Mouse (Mus musculus) kidney, embryonic 14.5 days (tissue): ENCODE measurements around the gene Gm44805. TPM values are rescaled to one million over a fixed set of nuclear protein-coding genes. Genes with fewer than 3 reads are reported as not detected.

ENCODE experiments used
- polyA plus RNA-seq: library from polyadenylated mRNA; unstranded; fragments of >200 nt; fragmentation: Nextera tagmentation; extraction: Ambion mirVana; gene quantifications from 2 replicates; pipeline ENCODE4 v1.2.1, GENCODE M21; 2014

Gm44805 gene
- polyA plus RNA-seq, 1 experiment from 2014 or later, result not detected

Other genes starting within 250 kb of the Gm44805 start
- gene Mark4, start 222.6 kb downstream of the Gm44805 start, polyA plus RNA-seq, result 10.4 and 12.1 TPM in 2 replicates
- gene Exoc3l2, start 218.1 kb downstream of the Gm44805 start, polyA plus RNA-seq, result 3.5 and 3.7 TPM in 2 replicates
- gene Bloc1s3, start 173.1 kb downstream of the Gm44805 start, polyA plus RNA-seq, result 1.4 and 2.4 TPM in 2 replicates
- gene Trappc6a, start 173.0 kb downstream of the Gm44805 start, polyA plus RNA-seq, result 63.7 and 70.2 TPM in 2 replicates
- gene Nkpd1, start 163.6 kb downstream of the Gm44805 start, polyA plus RNA-seq, result 0.13 and 0.27 TPM in 2 replicates
- gene Ppp1r37, start 118.3 kb downstream of the Gm44805 start, polyA plus RNA-seq, result 6.5 and 23.0 TPM in 2 replicates
- gene Zfp296, start 104.1 kb downstream of the Gm44805 start, polyA plus RNA-seq, result 0.33 and 0.68 TPM in 2 replicates
- gene Gemin7, start 103.8 kb downstream of the Gm44805 start, polyA plus RNA-seq, result 168 and 179 TPM in 2 replicates
- gene Clasrp, start 76.9 kb downstream of the Gm44805 start, polyA plus RNA-seq, result 44.3 and 48.4 TPM in 2 replicates
- gene Relb, start 52.0 kb downstream of the Gm44805 start, polyA plus RNA-seq, result 7.3 and 9.3 TPM in 2 replicates
- gene Clptm1, start 16.4 kb downstream of the Gm44805 start, polyA plus RNA-seq, result 76.2 and 101 TPM in 2 replicates
- 1.0 and 1.2 TPM in 2 replicates for gene Apoc2, start 3.5 kb downstream of the Gm44805 start, polyA plus RNA-seq
- 0.81 TPM in 1 of 2 replicates, not detected in the other for gene Apoc4, start 56 bp upstream of the Gm44805 start, polyA plus RNA-seq
- gene Apoc1, start 11.2 kb upstream of the Gm44805 start, polyA plus RNA-seq, result 8.4 and 13.1 TPM in 2 replicates
- gene Apoe, start 17.8 kb upstream of the Gm44805 start, polyA plus RNA-seq, result 175 and 184 TPM in 2 replicates
- gene Tomm40, start 34.0 kb upstream of the Gm44805 start, polyA plus RNA-seq, result 159 and 177 TPM in 2 replicates
- gene Nectin2, start 69.1 kb upstream of the Gm44805 start, polyA plus RNA-seq, result 106 and 139 TPM in 2 replicates
- gene Bcam, start 89.6 kb upstream of the Gm44805 start, polyA plus RNA-seq, result 177 and 214 TPM in 2 replicates
- 4.7 and 7.3 TPM in 2 replicates for gene Cblc, start 115.4 kb upstream of the Gm44805 start, polyA plus RNA-seq
- 3.5 and 4.2 TPM in 2 replicates for gene Bcl3, start 141.3 kb upstream of the Gm44805 start, polyA plus RNA-seq
- gene Gm19345, start 170.6 kb upstream of the Gm44805 start, polyA plus RNA-seq, result 0.27 TPM in 1 of 2 replicates, not detected in the other
- gene Ceacam16, start 179.9 kb upstream of the Gm44805 start, polyA plus RNA-seq, result not detected in 2 replicates
- not detected in 2 replicates for gene Ceacam19, start 206.5 kb upstream of the Gm44805 start, polyA plus RNA-seq
- gene Pvr, start 239.7 kb upstream of the Gm44805 start, polyA plus RNA-seq, result 9.6 and 10.8 TPM in 2 replicates